Comparison of ENCODE assay signal across 18 mouse cellular contexts in the genomic region with DNA sequence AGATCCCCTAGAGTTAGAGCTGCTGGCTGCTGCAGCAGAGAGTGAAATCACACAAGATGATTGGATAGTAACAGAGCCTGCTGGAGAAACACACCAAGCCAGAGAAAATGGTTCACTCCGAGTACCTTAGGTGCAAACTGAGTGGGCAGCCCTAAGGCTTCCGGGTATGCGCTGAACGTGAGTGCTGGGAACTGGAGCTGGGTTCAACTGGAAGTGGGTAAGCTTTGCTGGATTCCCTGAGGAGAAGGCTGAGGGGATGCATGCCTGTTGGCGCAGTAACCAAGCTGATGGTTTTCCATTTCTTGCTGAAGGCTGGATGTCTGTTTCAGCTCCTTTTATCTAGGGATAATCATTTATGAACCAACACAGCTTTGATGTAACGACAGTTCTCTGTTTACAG. TPM values are rescaled to one million over a fixed set of nuclear protein-coding genes. Genes with fewer than 3 reads are reported as not detected.
DNase-seq lines count a peak whose midpoint lies in the region; ATAC-seq and TF ChIP-seq lines count a peak whose summit lies in the region.
"Not testable (repeated sequence)": the region's sequence is repeated elsewhere in the genome, so short reads cannot be mapped to it uniquely, and the experiment has no call there.
"Had no signal": no experiment of that assay in that cellular context is flagged by ENCODE, and none has a peak within 500 bp of the region (broad histone marks: within the 10 kb centered on the region; RNA-seq: fewer than 3 reads in every experiment).

No protein-coding gene starts in this region.

- H3K27ac ChIP-seq in heart, embryonic 13.5 days (replicated peaks); lung, postnatal 0 days (ENCODE audit: low read length); stomach, postnatal 0 days (replicated peaks): not testable (repeated sequence)

- not testable (repeated sequence) for H3K4me2 ChIP-seq in heart, embryonic 13.5 days; lung, postnatal 0 days (replicated peaks; ENCODE audit: low read depth, low read length); stomach, postnatal 0 days (replicated peaks; ENCODE audit: low read depth)

- not testable (repeated sequence) for H3K9ac ChIP-seq in heart, embryonic 13.5 days; lung, postnatal 0 days (replicated peaks; ENCODE audit: low read depth); stomach, postnatal 0 days (ENCODE audit: low read length)

- TF ChIP-seq CTCF in lung, postnatal 0 days (IDR thresholded peaks at IDR 0.05); stomach, postnatal 0 days (IDR thresholded peaks at IDR 0.05; ENCODE audit: low read depth): not testable (repeated sequence)

- ATAC-seq in heart, embryonic 13.5 days (ENCODE audit: extremely low read depth, insufficient number of reproducible peaks, low FRiP score, low TSS enrichment) = peak; percentile 30; the same call in 1 of the 2 replicates
- ATAC-seq in lung, postnatal 0 days = not testable (repeated sequence)
- ATAC-seq in monocyte, adult 5-6 weeks (replicated peaks; ENCODE audit: insufficient number of reproducible peaks, low FRiP score, low TSS enrichment, poor library complexity, severe bottlenecking) = 0 out of 2 replicates have a peak, but pooled peaks have one; percentile 20
- peak; percentile 42; the same call in 1 of the 2 replicates for ATAC-seq in stomach, postnatal 0 days (ENCODE audit: low FRiP score, low TSS enrichment)

- TF ChIP-seq EP300 in lung, postnatal 0 days (IDR thresholded peaks at IDR 0.05); stomach, postnatal 0 days (optimal IDR thresholded peaks at IDR 0.05): not testable (repeated sequence)

- H3K27me3 ChIP-seq in heart, embryonic 13.5 days (replicated peaks); lung, postnatal 0 days (replicated peaks; ENCODE audit: insufficient read depth, low read length); stomach, postnatal 0 days (ENCODE audit: control insufficient read depth, insufficient read depth, low read length): not testable (repeated sequence)

- not testable (repeated sequence) for H3K36me3 ChIP-seq in heart, embryonic 13.5 days; lung, postnatal 0 days (ENCODE audit: insufficient read depth, low read length); stomach, postnatal 0 days (ENCODE audit: control insufficient read depth, insufficient read depth, low read length)

- not testable (repeated sequence) for H3K9me3 ChIP-seq in heart, embryonic 13.5 days; lung, postnatal 0 days (ENCODE audit: low read length); stomach, postnatal 0 days (ENCODE audit: control insufficient read depth, low read length)

- DNase-seq in heart, adult 11 months = peak; percentile 89
- peak; percentile 3 for DNase-seq in lung, postnatal 0 days (ENCODE audit: low spot score)
- not testable (repeated sequence) for DNase-seq in stomach, postnatal 0 days (ENCODE audit: low spot score)

- not testable (repeated sequence) for H3K4me1 ChIP-seq in heart, embryonic 13.5 days; lung, postnatal 0 days (ENCODE audit: insufficient read depth, low read depth, low read length); stomach, postnatal 0 days (replicated peaks; ENCODE audit: control insufficient read depth, insufficient read depth)

- WGBS in heart, embryonic 13.5 days = 54% methylated on average over 6 of the region's 6 CpGs
- 63% methylated on average over 6 of the region's 6 CpGs for WGBS in lung, postnatal 0 days
- WGBS in stomach, postnatal 0 days = 66% methylated on average over 6 of the region's 6 CpGs

- not testable (repeated sequence) for H3K4me3 ChIP-seq in heart, embryonic 13.5 days; lung, postnatal 0 days (ENCODE audit: low read depth, low read length); stomach, postnatal 0 days (ENCODE audit: low read depth, low read length)

RNA-seq across cellular contexts. Expression of gene Vmn1r3, which starts 53.3 kb away (rescaled TPM):
- not detected in 2 replicates for polyA plus RNA-seq in heart, embryonic 13.5 days (2015; fragmentation: Nextera tagmentation; extraction: Ambion mirVana)
- polyA plus RNA-seq in lung, postnatal 0 days (2015; fragmentation: Nextera tagmentation; extraction: Ambion mirVana) = not detected in 2 replicates
- not detected in 3 replicates for total RNA-seq in monocyte, adult 5-6 weeks (2017)
- polyA plus RNA-seq in stomach, postnatal 0 days (2015; fragmentation: Nextera tagmentation; extraction: Ambion mirVana) = not detected in 2 replicates
- total RNA-seq: common myeloid progenitor, adult 5-6 weeks; ES-E14; MEL had no signal
- polyA plus RNA-seq: brain, embryonic 14.5 days; C2C12; embryonic facial prominence, embryonic 11.5 days; embryonic facial prominence, embryonic 13.5 days; embryonic facial prominence, embryonic 15.5 days; erythroblast, embryonic 14.5 days; forebrain, embryonic 10.5 days; forebrain, embryonic 12.5 days; forebrain, embryonic 14.5 days; forebrain, embryonic 16.5 days had no signal
